Mouse (Mus musculus) liver, postnatal 0 days (tissue): ENCODE measurements around the gene Col4a3bp.

ENCODE experiments used
- CTCF ChIP-seq: sonication (generic); IDR thresholded peaks from 2 replicates; pipeline ENCODE4 v1.5.1; 2016; ENCODE audit warnings: antibody characterized with exemption, low read depth
- EP300 ChIP-seq: IDR thresholded peaks from 2 replicates; pipeline ENCODE4 v1.6.1; 2016; ENCODE audit warnings: antibody characterized with exemption, low read depth, mild to moderate bottlenecking

- TF ChIP-seq CTCF (no peak), EP300 (0 out of 2 replicates have a peak, but pooled peaks have one; percentile 18)
Measured at GRCm38 (mm10) chr13:96584201-96584600, 41.8 kb downstream of the Col4a3bp start.
